ENCODE assay signal across 10 mouse cellular contexts in genomic region chr2:71581488-71581887, GRCm38 (mm10). TPM values are rescaled to one million over a fixed set of nuclear protein-coding genes. Genes with fewer than 3 reads are reported as not detected.
DNase-seq lines count a peak whose midpoint lies in the region; ATAC-seq and TF ChIP-seq lines count a peak whose summit lies in the region.
"Had no signal": no experiment of that assay in that cellular context is flagged by ENCODE, and none has a peak within 500 bp of the region (broad histone marks: within the 10 kb centered on the region; RNA-seq: fewer than 3 reads in every experiment).

No protein-coding gene starts in this region.

- ATAC-seq in lung, embryonic 14.5 days (ENCODE audit: insufficient read depth), result 0 out of 2 replicates have a peak, but pooled peaks have one; percentile 14
- 0 out of 2 replicates have a peak, but pooled peaks have one; percentile 24 for ATAC-seq in forebrain, embryonic 13.5 days
- no peak for ATAC-seq in liver, embryonic 11.5 days (replicated peaks; ENCODE audit: low FRiP score)
- no peak for ATAC-seq in stomach, embryonic 14.5 days (ENCODE audit: insufficient number of reproducible peaks, insufficient read depth, low FRiP score, low read depth)
- ATAC-seq: Patski had no signal

- peaks cover 2% of the 10 kb centered on the region; the same call in 1 of the 2 replicates for H3K27me3 ChIP-seq in lung, embryonic 14.5 days (ENCODE audit: insufficient read depth, low read length)
- 0 out of 2 replicates have a peak, but pooled peaks cover 3% of the 10 kb centered on the region for H3K27me3 ChIP-seq in forebrain, embryonic 13.5 days
- H3K27me3 ChIP-seq in liver, embryonic 11.5 days (replicated peaks; ENCODE audit: control insufficient read depth, insufficient read depth, low read length), result peaks cover 18% of the 10 kb centered on the region
- no peaks in the 10 kb centered on the region for H3K27me3 ChIP-seq in stomach, embryonic 14.5 days (ENCODE audit: control insufficient read depth, insufficient read depth, low read length)
- H3K27me3 ChIP-seq: Patski had no signal

- H3K36me3 ChIP-seq in lung, embryonic 14.5 days (ENCODE audit: insufficient read depth), result no peaks in the 10 kb centered on the region
- no peaks in the 10 kb centered on the region for H3K36me3 ChIP-seq in forebrain, embryonic 13.5 days (ENCODE audit: poor library complexity, severe bottlenecking)
- no peaks in the 10 kb centered on the region for H3K36me3 ChIP-seq in liver, embryonic 11.5 days (ENCODE audit: control insufficient read depth, insufficient read depth, low read length)
- no peaks in the 10 kb centered on the region for H3K36me3 ChIP-seq in stomach, embryonic 14.5 days (ENCODE audit: control insufficient read depth, insufficient read depth, low read length)

- peak overlapping the region; percentile 68 for H3K4me2 ChIP-seq in lung, embryonic 14.5 days
- H3K4me2 ChIP-seq in forebrain, embryonic 13.5 days, result peak overlapping the region; percentile 86
- H3K4me2 ChIP-seq in liver, embryonic 11.5 days, result peak overlapping the region; percentile 84
- peak overlapping the region; percentile 74 for H3K4me2 ChIP-seq in stomach, embryonic 14.5 days (replicated peaks; ENCODE audit: low read depth, low read length)

- H3K27ac ChIP-seq in lung, embryonic 14.5 days (ENCODE audit: low read depth), result no peak overlapping the region
- H3K27ac ChIP-seq in forebrain, embryonic 13.5 days, result no peak overlapping the region
- no peak overlapping the region for H3K27ac ChIP-seq in liver, embryonic 11.5 days (ENCODE audit: low read depth, low read length)
- no peak overlapping the region for H3K27ac ChIP-seq in stomach, embryonic 14.5 days (ENCODE audit: low read length)

- peak overlapping the region; percentile 45 for H3K4me3 ChIP-seq in lung, embryonic 14.5 days (ENCODE audit: low read depth, low read length)
- H3K4me3 ChIP-seq in forebrain, embryonic 13.5 days, result peak overlapping the region; percentile 55
- peak overlapping the region; percentile 59 for H3K4me3 ChIP-seq in liver, embryonic 11.5 days (ENCODE audit: low read depth, low read length)
- H3K4me3 ChIP-seq in stomach, embryonic 14.5 days (ENCODE audit: low read depth, low read length), result peak overlapping the region; percentile 41
- no peak overlapping the region for H3K4me3 ChIP-seq in lung, adult 2 months (replicated peaks; ENCODE audit: extremely low read depth, low read depth, low read length)

- no peak for TF ChIP-seq POLR2A in lung, adult 2 months (IDR thresholded peaks at IDR 0.05; ENCODE audit: borderline replicate concordance, extremely low read depth, low read depth, low read length)

- no peak for DNase-seq in lung, embryonic 14.5 days
- DNase-seq in lung, adult 18-20 months, result no peak
- no peak for DNase-seq in liver, embryonic 11.5 days (ENCODE audit: low spot score)
- DNase-seq in right cerebral cortex, adult 18-20 months, result no peak
- DNase-seq in lung, adult 2 months, result no peak
- no peak for DNase-seq in kidney, adult 11 months
- DNase-seq: cerebellum, adult 9-10 months had no signal

- 57% methylated on average over 5 of the region's 5 CpGs for WGBS in lung, embryonic 14.5 days
- 54% methylated on average over 5 of the region's 5 CpGs for WGBS in forebrain, embryonic 13.5 days
- 63% methylated on average over 5 of the region's 5 CpGs for WGBS in liver, embryonic 11.5 days
- 61% methylated on average over 5 of the region's 5 CpGs for WGBS in stomach, embryonic 14.5 days
- 71% methylated on average over 5 of the region's 5 CpGs for WGBS in lung, adult 2 months

- H3K4me1 ChIP-seq in lung, embryonic 14.5 days (ENCODE audit: insufficient read depth), result no peaks in the 10 kb centered on the region
- H3K4me1 ChIP-seq in forebrain, embryonic 13.5 days, result peaks cover 5% of the 10 kb centered on the region; the same call in 1 of the 2 replicates
- no peaks in the 10 kb centered on the region; the same call in 1 of the 2 replicates for H3K4me1 ChIP-seq in liver, embryonic 11.5 days (replicated peaks; ENCODE audit: control insufficient read depth, insufficient read depth, low read length)
- no peaks in the 10 kb centered on the region for H3K4me1 ChIP-seq in stomach, embryonic 14.5 days (ENCODE audit: control insufficient read depth, insufficient read depth, low read length)
- H3K4me1 ChIP-seq in lung, adult 2 months (ENCODE audit: control insufficient read depth, insufficient read depth, low read length), result peaks cover 2% of the 10 kb centered on the region; the same call in 1 of the 2 replicates

- H3K9ac ChIP-seq in lung, embryonic 14.5 days, result peak overlapping the region; percentile 43
- H3K9ac ChIP-seq in forebrain, embryonic 13.5 days, result peak overlapping the region; percentile 75; the same call in 1 of the 2 replicates
- H3K9ac ChIP-seq in liver, embryonic 11.5 days (ENCODE audit: low read depth, low read length), result 0 out of 2 replicates have a peak overlapping the region, but pooled peaks have one; percentile 38
- no peak overlapping the region for H3K9ac ChIP-seq in stomach, embryonic 14.5 days (replicated peaks; ENCODE audit: low read depth, low read length)

- no peaks in the 10 kb centered on the region for H3K9me3 ChIP-seq in lung, embryonic 14.5 days (ENCODE audit: low read depth, low read length)
- no peaks in the 10 kb centered on the region for H3K9me3 ChIP-seq in forebrain, embryonic 13.5 days (replicated peaks)
- no peaks in the 10 kb centered on the region for H3K9me3 ChIP-seq in liver, embryonic 11.5 days (ENCODE audit: control insufficient read depth, low read length)
- H3K9me3 ChIP-seq in stomach, embryonic 14.5 days (ENCODE audit: control insufficient read depth, low read depth, low read length), result no peaks in the 10 kb centered on the region

- TF ChIP-seq CTCF in lung, embryonic 14.5 days (IDR thresholded peaks at IDR 0.05; ENCODE audit: low read depth), result no peak
- no peak for TF ChIP-seq CTCF in lung, adult 2 months (IDR thresholded peaks at IDR 0.05; ENCODE audit: insufficient read depth, low read length)

RNA-seq across cellular contexts. Expression of gene Dlx2, which starts 34.9 kb away (rescaled TPM):
- 0.07 TPM in 1 of 2 replicates, not detected in the other for polyA plus RNA-seq in lung, embryonic 14.5 days (2014; fragmentation: Nextera tagmentation; extraction: Ambion mirVana)
- 71.0 and 83.2 TPM in 2 replicates for polyA plus RNA-seq in forebrain, embryonic 13.5 days (2015; fragmentation: Nextera tagmentation; extraction: Ambion mirVana)
- polyA plus RNA-seq in liver, embryonic 11.5 days (2014; fragmentation: Nextera tagmentation; extraction: Ambion mirVana), result 0.19 and 0.65 TPM in 2 replicates
- 6.4 and 6.9 TPM in 2 replicates for polyA plus RNA-seq in stomach, embryonic 14.5 days (2014; fragmentation: Nextera tagmentation; extraction: Ambion mirVana)
- polyA plus RNA-seq in lung, adult 2 months (2012; rRNA removed), result 0.04 TPM in 1 of 2 replicates, not detected in the other

RNA-seq across cellular contexts. Expression of gene Dlx1, which starts 53.6 kb away (rescaled TPM):
- polyA plus RNA-seq in lung, embryonic 14.5 days (2014; fragmentation: Nextera tagmentation; extraction: Ambion mirVana), result 0.32 TPM in 1 of 2 replicates, not detected in the other
- 278 and 287 TPM in 2 replicates for polyA plus RNA-seq in forebrain, embryonic 13.5 days (2015; fragmentation: Nextera tagmentation; extraction: Ambion mirVana)
- polyA plus RNA-seq in liver, embryonic 11.5 days (2014; fragmentation: Nextera tagmentation; extraction: Ambion mirVana), result 1.1 and 2.2 TPM in 2 replicates
- 10.8 and 11.3 TPM in 2 replicates for polyA plus RNA-seq in stomach, embryonic 14.5 days (2014; fragmentation: Nextera tagmentation; extraction: Ambion mirVana)
- polyA plus RNA-seq in lung, adult 2 months (2012; rRNA removed), result 0.29 and 0.43 TPM in 2 replicates

Comparison
In these comparisons a context has a peak if more than half of its experiments do, and no peak if none do; other contexts are left out.
1. ATAC-seq: peak in lung, embryonic 14.5 days (single experiment) and forebrain, embryonic 13.5 days (single experiment); none in liver, embryonic 11.5 days (single experiment) and stomach, embryonic 14.5 days (single experiment).
2. RNA of gene Dlx1, which starts 53.6 kb away (polyA plus RNA-seq): 278 to 287 TPM in forebrain, embryonic 13.5 days; 10.8 to 11.3 TPM in stomach, embryonic 14.5 days, 1.1 to 2.2 TPM in liver, embryonic 11.5 days, 0.29 to 0.43 TPM in lung, adult 2 months and 0.32 TPM in lung, embryonic 14.5 days; every median in the first group is over 10 times any median in the second.
3. Peak in every context shown above with its lines, with median percentiles within 50 percentile points of each other: H3K4me2 ChIP-seq.